Mouse (Mus musculus): ENCODE measurements around the gene Pitpnm2. TPM values are rescaled to one million over a fixed set of nuclear protein-coding genes. Genes with fewer than 3 reads are reported as not detected.

Pitpnm2 gene
- polyA plus RNA-seq, 1 experiment from 2014 or later, result 4.9 TPM

DNA sequence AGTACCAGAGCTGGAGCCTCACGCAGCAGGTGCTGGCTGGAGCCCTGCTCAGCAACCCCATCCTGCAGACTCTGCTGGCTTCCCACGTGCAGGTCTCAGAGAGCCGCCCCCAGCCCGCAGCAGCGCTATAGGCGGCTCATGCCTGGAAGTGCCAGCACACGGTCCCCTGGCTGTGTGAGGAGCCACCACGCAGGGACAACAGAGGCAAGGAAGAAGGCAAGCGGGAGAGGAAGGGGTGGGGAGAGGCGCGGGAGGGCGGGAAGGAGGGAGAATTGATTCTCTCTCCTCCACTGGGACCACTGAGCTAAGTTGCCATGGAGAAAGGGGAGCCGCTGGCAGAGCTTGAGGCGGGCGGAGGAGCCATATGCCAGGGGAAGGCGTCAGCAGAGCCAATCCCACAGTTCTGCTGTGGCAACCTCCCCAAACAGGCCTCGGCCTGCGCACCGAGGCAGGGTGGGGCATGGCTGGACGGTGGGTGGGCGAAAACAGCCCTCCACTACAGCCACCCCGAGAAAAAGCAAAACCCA, 62.5 kb downstream of the Pitpnm2 start:
- no peaks in the 10 kb centered on the region for H3K36me3 ChIP-seq
- ATAC-seq (replicated peaks; ENCODE audit: insufficient number of reproducible peaks, insufficient read depth, low FRiP score, low read depth), result peak; percentile 59
- H3K9me3 ChIP-seq (replicated peaks), result no peaks in the 10 kb centered on the region
- H3K27ac ChIP-seq, result peak overlapping the region; percentile 86
- no peaks in the 10 kb centered on the region for H3K27me3 ChIP-seq
- H3K9ac ChIP-seq, result peak overlapping the region; percentile 53
- peak overlapping the region; percentile 60 for H3K4me2 ChIP-seq
- peak overlapping the region; percentile 29 for H3K4me3 ChIP-seq
- peaks cover 84% of the 10 kb centered on the region for H3K4me1 ChIP-seq (replicated peaks)
- WGBS, result 28% methylated on average over 22 of the region's 22 CpGs

DNA sequence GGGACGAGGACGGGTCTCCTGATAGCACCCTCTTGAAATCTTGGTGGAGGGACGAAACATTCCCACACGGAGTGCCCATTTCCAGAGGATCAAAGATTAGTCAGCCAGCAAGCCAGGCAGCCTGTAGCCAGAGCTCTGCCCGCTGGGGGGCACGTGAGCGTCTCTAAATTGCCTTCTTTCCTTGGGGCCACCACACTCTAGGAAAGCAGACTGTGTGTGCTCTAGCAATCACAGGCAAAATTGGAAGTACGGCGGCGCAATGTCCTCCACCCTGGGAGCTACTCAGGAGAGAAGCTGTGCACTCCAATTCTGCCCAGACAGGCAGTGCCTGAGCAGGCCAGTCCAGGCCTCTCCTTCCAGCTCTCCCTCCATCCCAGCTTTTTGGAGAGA, 63.1 kb downstream of the Pitpnm2 start:
- Histone ChIP-seq H3K36me3 (no peaks in the 10 kb centered on the region), H3K4me3 (peak overlapping the region; percentile 29), H3K4me1 (replicated peaks) (peaks cover 81% of the 10 kb centered on the region), H3K27ac (peak overlapping the region; percentile 86), H3K27me3 (no peaks in the 10 kb centered on the region), H3K4me2 (peak overlapping the region; percentile 60), H3K9me3 (replicated peaks) (no peaks in the 10 kb centered on the region), H3K9ac (peak overlapping the region; percentile 53)
- 55% methylated on average over 10 of the region's 10 CpGs for WGBS
- 0 out of 2 replicates have a peak, but pooled peaks have one; percentile 25 for ATAC-seq (replicated peaks; ENCODE audit: insufficient number of reproducible peaks, insufficient read depth, low FRiP score, low read depth)

DNA sequence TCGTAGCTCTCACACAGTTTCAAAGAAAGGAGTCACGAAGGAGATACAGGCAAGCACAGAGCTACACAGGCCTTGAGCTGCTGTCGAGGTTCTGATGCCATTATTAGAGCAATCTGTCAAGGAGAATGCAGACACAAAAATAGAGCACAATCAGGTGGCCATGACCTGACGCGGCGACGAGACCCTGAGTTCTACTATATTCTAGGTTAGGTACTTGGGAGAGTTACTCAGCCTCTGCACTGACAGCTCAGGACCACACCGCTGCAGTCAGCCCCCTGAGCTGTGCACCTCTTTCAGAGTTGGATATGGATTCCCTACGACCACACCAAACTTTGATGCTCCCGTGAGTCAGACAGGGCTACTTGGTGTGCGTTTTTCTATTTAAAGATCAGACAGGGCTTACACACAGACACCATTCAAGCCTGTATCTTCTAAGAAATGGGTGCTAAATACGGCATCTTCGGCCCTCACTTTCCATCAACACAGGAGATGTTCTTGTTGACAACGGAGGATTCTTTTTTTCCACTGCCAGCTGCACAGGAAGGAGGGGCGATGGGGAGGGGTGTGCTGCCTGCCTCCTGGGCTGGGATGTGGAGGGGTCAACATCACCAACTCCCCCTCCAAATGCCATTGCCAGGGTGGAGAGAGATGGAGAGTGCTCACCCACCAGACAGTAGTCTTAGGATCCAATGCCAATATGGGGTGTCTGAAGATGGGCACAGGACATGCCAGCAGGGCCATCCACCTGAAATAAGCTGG, 63.7 kb downstream of the Pitpnm2 start:
- Histone ChIP-seq H3K4me3 (peak overlapping the region; percentile 29; the same call in 1 of the 2 replicates), H3K4me1 (replicated peaks) (peaks cover 79% of the 10 kb centered on the region), H3K4me2 (peak overlapping the region; percentile 60), H3K36me3 (no peaks in the 10 kb centered on the region), H3K9me3 (replicated peaks) (no peaks in the 10 kb centered on the region), H3K27ac (peak overlapping the region; percentile 86), H3K27me3 (no peaks in the 10 kb centered on the region), H3K9ac (peak overlapping the region; percentile 53)
- 42% methylated on average over 15 of the region's 15 CpGs for WGBS
- ATAC-seq (replicated peaks; ENCODE audit: insufficient number of reproducible peaks, insufficient read depth, low FRiP score, low read depth), result 0 out of 2 replicates have a peak, but pooled peaks have one; percentile 21

- no peaks in the 10 kb centered on the region for H3K27me3 ChIP-seq
- no peaks in the 10 kb centered on the region for H3K9me3 ChIP-seq (replicated peaks)
- H3K4me2 ChIP-seq, result peak overlapping the region; percentile 60
- peaks cover 78% of the 10 kb centered on the region for H3K4me1 ChIP-seq (replicated peaks)
- no peaks in the 10 kb centered on the region for H3K36me3 ChIP-seq
- 31% methylated on average over 15 of the region's 15 CpGs for WGBS
- H3K27ac ChIP-seq, result peak overlapping the region; percentile 86
- peak overlapping the region; percentile 13; the same call in 1 of the 2 replicates for H3K4me3 ChIP-seq
- H3K9ac ChIP-seq, result peak overlapping the region; percentile 53
- no peak for ATAC-seq (replicated peaks; ENCODE audit: insufficient number of reproducible peaks, insufficient read depth, low FRiP score, low read depth)
Measured at GRCm38 (mm10) chr5:124184898-124185701, 64.5 kb downstream of the Pitpnm2 start.

GRCm38 (mm10) chr5:124184191-124184590, 65.4 kb downstream of the Pitpnm2 start:
- Histone ChIP-seq H3K27me3 (no peaks in the 10 kb centered on the region), H3K27ac (peak overlapping the region; percentile 86), H3K4me3 (no peak overlapping the region), H3K36me3 (no peaks in the 10 kb centered on the region), H3K4me2 (peak overlapping the region; percentile 60), H3K9ac (no peak overlapping the region), H3K4me1 (replicated peaks) (peaks cover 68% of the 10 kb centered on the region), H3K9me3 (replicated peaks) (no peaks in the 10 kb centered on the region)
- no peak for ATAC-seq (replicated peaks; ENCODE audit: insufficient number of reproducible peaks, insufficient read depth, low FRiP score, low read depth)
- 58% methylated on average over 3 of the region's 3 CpGs for WGBS

DNA sequence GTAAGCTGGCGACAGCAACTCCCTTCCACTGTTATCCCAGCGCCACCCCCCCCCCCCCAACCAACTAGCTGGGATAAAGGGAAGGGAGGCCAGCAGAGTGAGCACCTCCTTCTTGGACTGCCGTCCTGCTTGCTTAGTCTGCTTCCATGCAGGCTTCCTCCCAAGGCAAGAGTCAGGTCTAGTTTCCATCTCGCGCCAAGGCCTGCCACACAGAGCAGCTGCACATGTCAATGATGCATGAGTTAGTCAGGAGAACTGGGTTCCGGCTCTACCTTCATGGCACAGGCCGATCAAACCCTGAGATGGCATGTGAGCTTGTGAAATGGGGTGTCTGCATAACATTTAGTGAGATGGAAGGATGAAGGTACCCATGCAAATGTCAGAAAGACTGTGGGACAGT, 66.9 kb downstream of the Pitpnm2 start:
- ATAC-seq (replicated peaks; ENCODE audit: insufficient number of reproducible peaks, insufficient read depth, low FRiP score, low read depth), result no peak
- Histone ChIP-seq H3K9ac (no peak overlapping the region), H3K27ac (no peak overlapping the region), H3K36me3 (no peaks in the 10 kb centered on the region), H3K4me1 (replicated peaks) (peaks cover 62% of the 10 kb centered on the region), H3K4me2 (no peak overlapping the region), H3K27me3 (no peaks in the 10 kb centered on the region), H3K4me3 (no peak overlapping the region), H3K9me3 (replicated peaks) (no peaks in the 10 kb centered on the region)
- WGBS, result 81% methylated on average over 7 of the region's 7 CpGs

- H3K4me3 ChIP-seq, result no peak overlapping the region
- H3K27ac ChIP-seq, result no peak overlapping the region
- H3K4me2 ChIP-seq, result no peak overlapping the region
- no peak for ATAC-seq (replicated peaks; ENCODE audit: insufficient number of reproducible peaks, insufficient read depth, low FRiP score, low read depth)
- no peak overlapping the region for H3K9ac ChIP-seq
- no peaks in the 10 kb centered on the region for H3K9me3 ChIP-seq (replicated peaks)
- no peaks in the 10 kb centered on the region for H3K36me3 ChIP-seq
- no peaks in the 10 kb centered on the region for H3K27me3 ChIP-seq
- 84% methylated on average over 5 of the region's 5 CpGs for WGBS
- peaks cover 57% of the 10 kb centered on the region for H3K4me1 ChIP-seq (replicated peaks)
Measured at GRCm38 (mm10) chr5:124182097-124182496, 67.5 kb downstream of the Pitpnm2 start.

DNA sequence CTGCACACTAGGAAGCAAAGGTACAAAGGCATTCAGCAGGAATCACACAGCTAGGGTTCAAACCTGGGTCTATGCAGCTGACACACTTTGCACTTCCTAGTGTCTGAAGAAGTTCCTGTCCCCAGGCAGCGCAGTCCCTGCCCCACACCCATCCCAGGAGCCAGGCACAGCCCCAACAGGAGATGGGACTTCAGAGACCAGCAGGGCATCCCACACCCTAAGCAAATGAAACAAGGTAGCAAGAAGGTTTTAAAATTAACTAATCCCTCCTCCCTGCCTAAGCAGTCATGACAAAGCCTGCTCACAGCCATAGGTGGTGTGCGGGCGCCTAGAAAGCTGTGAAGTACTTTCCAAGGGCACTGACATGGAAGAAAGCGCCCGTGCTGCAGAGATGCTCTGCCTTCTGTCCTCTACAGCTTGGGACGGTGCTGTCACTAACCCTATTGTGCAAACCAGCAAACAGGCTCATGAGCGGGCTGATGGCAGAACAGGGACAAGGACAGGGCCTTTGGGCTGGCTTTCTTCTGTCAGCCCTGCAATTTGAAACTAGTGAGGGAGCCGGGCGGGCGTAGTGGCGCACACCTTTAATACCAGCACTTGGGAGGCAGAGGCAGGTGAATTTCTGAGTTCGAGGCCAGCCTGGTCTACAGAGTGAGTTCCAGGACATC, 68.9 kb downstream of the Pitpnm2 start:
- H3K27ac ChIP-seq, result peak overlapping the region; percentile 25; the same call in 1 of the 2 replicates
- no peaks in the 10 kb centered on the region for H3K36me3 ChIP-seq
- WGBS, result 67% methylated on average over 12 of the region's 12 CpGs
- no peak overlapping the region for H3K4me3 ChIP-seq
- H3K4me1 ChIP-seq (replicated peaks), result peaks cover 54% of the 10 kb centered on the region
- H3K9me3 ChIP-seq (replicated peaks), result no peaks in the 10 kb centered on the region
- no peak overlapping the region for H3K9ac ChIP-seq
- ATAC-seq (replicated peaks; ENCODE audit: insufficient number of reproducible peaks, insufficient read depth, low FRiP score, low read depth), result no peak
- H3K4me2 ChIP-seq, result no peak overlapping the region
- H3K27me3 ChIP-seq, result no peaks in the 10 kb centered on the region

DNA sequence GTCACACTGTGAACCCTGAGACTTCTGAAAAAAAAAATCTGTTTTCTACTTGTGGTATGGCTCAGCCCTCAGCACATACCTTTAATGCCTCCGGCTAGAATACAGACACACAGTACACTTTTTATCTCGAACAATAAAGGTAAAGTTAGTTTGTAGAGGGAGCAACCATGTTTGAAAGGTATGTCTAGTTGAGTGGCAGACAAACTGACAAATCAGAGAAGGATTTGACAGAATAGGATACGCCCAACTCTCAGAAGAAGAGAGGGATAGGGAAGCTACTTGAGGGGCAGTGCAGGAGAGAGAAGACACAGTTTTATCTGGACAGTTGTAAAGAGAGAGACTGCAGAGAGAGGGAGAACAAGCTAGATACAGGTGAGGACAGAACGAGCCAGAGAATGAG, 70.1 kb downstream of the Pitpnm2 start:
- H3K4me1 ChIP-seq (replicated peaks), result peaks cover 51% of the 10 kb centered on the region
- no peaks in the 10 kb centered on the region for H3K27me3 ChIP-seq
- H3K27ac ChIP-seq, result no peak overlapping the region
- WGBS, result 84% methylated on average over 4 of the region's 4 CpGs
- H3K4me3 ChIP-seq, result no peak overlapping the region
- no peaks in the 10 kb centered on the region for H3K9me3 ChIP-seq (replicated peaks)
- H3K36me3 ChIP-seq, result no peaks in the 10 kb centered on the region
- H3K4me2 ChIP-seq, result no peak overlapping the region
- no peak overlapping the region for H3K9ac ChIP-seq
- no peak for ATAC-seq (replicated peaks; ENCODE audit: insufficient number of reproducible peaks, insufficient read depth, low FRiP score, low read depth)

DNA sequence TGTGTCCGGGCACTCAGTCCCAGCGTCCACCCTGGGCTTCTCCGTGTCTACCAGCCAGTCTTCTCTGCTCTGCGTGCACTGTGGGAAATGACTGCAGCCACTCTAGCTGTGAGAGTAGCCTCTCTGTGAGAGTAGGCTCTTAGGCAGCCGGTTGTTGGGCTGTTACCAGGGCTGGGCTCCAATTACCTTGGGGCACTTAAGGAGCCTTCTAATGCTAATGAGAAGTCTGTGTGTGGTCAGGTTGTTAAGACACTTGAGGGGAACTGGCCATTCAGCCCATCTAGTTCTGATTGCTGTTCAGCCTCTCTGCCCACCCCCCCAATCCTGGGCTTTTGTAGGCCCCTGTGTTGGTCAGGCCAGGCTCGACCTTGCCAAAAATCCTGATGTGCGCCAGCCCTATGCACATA, 72.8 kb downstream of the Pitpnm2 start:
- H3K27me3 ChIP-seq, result no peaks in the 10 kb centered on the region
- H3K4me2 ChIP-seq, result no peak overlapping the region
- WGBS, result 50% methylated on average over 7 of the region's 7 CpGs
- H3K9ac ChIP-seq, result no peak overlapping the region
- peak overlapping the region; percentile 52 for H3K27ac ChIP-seq
- no peak for ATAC-seq (replicated peaks; ENCODE audit: insufficient number of reproducible peaks, insufficient read depth, low FRiP score, low read depth)
- no peaks in the 10 kb centered on the region for H3K9me3 ChIP-seq (replicated peaks)
- peaks cover 68% of the 10 kb centered on the region for H3K4me1 ChIP-seq (replicated peaks)
- no peaks in the 10 kb centered on the region for H3K36me3 ChIP-seq
- no peak overlapping the region for H3K4me3 ChIP-seq

GRCm38 (mm10) chr5:124175138-124175537, 74.4 kb downstream of the Pitpnm2 start:
- no peak overlapping the region for H3K4me2 ChIP-seq
- no peaks in the 10 kb centered on the region for H3K9me3 ChIP-seq (replicated peaks)
- peak overlapping the region; percentile 93 for H3K27ac ChIP-seq
- 27% methylated on average over 4 of the region's 4 CpGs for WGBS
- H3K36me3 ChIP-seq, result no peaks in the 10 kb centered on the region
- no peak overlapping the region for H3K4me3 ChIP-seq
- no peak overlapping the region for H3K9ac ChIP-seq
- no peak for ATAC-seq (replicated peaks; ENCODE audit: insufficient number of reproducible peaks, insufficient read depth, low FRiP score, low read depth)
- H3K27me3 ChIP-seq, result no peaks in the 10 kb centered on the region
- H3K4me1 ChIP-seq (replicated peaks), result peaks cover 70% of the 10 kb centered on the region

All from heart, embryonic 15.5 days (tissue).